Mouse (Mus musculus) brain, embryonic 14.5 days (tissue): ENCODE measurements around the gene Cntnap5c.

Experiments used
- CTCF ChIP-seq: fragments of 200-500 bp; IDR thresholded peaks from 2 replicates; pipeline ENCODE4 v1.5.1; 2012; ENCODE audit warnings: inconsistent platforms, mild to moderate bottlenecking, moderate library complexity, borderline replicate concordance; ENCODE audit not compliant: insufficient read depth, insufficient read length; ENCODE audit errors: extremely low read depth
- POLR2A ChIP-seq: fragments of 200-500 bp; IDR thresholded peaks from 2 replicates; pipeline ENCODE4 v1.6.1; 2012; ENCODE audit warnings: mild to moderate bottlenecking, inconsistent platforms, borderline replicate concordance; ENCODE audit not compliant: poor library complexity, insufficient read depth, insufficient read length, severe bottlenecking; ENCODE audit errors: extremely low read depth

- no peak for TF ChIP-seq CTCF
- no peak for TF ChIP-seq POLR2A
Observed at GRCm38 (mm10) chr17:58002845-58003244, 233.5 kb downstream of the Cntnap5c start.
